Mouse (Mus musculus): ENCODE data around the gene Gabra2.

Gene Gabra2

DNA sequence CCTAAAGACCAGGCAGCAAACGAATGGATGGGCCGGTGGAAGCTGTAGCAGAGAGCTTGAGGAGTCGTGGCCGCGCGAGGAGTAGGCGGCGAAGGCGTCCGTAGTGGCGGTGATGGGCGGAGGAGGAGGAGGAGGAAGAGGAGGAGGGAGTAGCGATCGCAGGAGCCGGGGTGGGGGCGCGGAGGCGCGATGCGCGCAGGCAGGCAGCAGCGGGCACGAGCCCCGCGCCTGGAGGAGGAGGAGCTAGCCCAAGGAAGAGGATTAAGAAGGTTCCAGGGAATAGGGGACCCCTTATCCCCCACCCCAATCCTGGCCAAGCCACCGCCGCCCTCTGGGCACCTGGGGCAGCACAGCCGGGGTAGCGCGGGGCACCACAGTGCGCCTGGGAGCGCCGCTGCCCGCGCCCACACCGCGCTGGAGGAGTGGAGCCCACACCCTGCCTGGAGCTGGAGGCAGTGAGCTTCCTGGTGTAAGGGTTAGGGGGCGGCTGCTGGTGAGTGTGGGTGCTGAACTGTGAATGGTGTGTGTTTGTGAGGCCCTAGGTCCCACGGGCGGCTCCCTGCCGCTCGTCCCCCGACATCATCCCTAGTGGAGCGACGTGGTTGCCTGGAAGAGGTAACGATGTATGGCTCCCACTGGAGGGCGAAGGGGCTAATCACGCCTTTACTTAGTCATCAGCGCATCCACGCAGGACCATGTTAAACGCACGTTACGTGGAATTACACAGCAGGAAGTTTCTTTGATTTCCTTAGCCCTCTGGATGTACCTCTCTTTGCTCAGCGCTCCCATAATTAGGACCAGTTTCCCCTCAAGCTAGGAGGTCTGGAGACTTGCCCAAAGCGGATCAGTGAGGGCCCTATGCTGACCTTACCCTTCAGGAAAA is at the start of gene Gabra2:
Gabra2 (minus strand) TSS at position 125 of the 883 bp plus-strand sequence.
- no peak for DNase-seq (ENCODE audit: low spot score)

DNA sequence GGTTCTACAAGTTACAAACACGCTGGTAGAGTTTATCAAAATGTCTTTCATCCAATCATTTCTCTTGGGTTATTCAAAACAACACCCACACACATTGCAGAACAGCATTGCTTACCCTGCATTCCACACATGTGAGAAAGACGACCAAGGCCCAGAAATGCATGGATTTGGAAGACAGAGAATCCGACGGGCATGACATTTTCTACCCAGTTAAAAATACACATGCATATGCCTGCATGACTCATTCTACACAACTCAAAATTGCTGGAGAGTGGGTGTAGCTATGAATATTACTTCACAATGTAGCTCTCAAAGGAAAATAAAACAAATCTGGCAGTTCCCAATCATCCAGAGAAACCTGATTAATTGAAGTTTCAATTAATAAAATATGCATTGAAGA is 41.0 kb upstream of the Gabra2 start:
- no peak for DNase-seq (ENCODE audit: low spot score)

DNA sequence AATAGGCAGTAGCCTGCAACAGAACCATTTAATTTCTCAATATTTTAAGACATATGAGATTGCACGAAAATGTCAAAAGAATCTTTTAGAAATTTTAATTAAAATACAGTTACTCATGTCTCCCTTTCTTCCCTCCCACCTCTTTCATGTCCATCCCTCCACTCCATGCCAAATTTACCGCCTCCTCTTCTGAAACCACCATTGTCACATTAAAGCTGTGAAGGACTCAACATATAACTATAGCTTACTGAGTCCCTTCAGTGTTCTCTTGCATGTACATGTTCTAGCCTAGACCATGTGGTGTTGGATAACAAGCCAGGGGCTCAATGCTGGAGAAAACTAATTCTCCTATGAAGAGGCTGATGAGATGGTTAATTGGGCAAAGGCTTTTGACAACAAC is 40.2 kb upstream of the Gabra2 start:
- DNase-seq (ENCODE audit: low spot score): no peak

DNA sequence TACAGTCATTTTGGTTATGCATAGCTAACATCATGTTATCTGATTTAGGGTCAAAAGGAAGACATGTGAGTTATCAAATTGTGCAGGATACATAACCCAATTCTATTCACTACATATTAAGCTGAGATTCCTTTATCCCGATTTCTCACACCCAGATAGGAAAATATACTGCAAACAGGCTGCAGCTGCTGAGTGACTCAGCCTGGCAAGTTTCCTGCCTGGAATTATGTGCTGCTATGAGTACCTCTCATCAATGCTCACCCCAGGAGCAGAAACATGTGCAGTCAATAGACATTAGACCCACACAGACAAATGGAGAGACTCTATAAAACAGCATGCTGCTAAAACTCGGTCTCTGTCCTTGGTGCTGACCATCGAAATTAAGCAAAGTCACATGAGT is 32.1 kb upstream of the Gabra2 start:
- DNase-seq (ENCODE audit: low spot score): no peak

DNA sequence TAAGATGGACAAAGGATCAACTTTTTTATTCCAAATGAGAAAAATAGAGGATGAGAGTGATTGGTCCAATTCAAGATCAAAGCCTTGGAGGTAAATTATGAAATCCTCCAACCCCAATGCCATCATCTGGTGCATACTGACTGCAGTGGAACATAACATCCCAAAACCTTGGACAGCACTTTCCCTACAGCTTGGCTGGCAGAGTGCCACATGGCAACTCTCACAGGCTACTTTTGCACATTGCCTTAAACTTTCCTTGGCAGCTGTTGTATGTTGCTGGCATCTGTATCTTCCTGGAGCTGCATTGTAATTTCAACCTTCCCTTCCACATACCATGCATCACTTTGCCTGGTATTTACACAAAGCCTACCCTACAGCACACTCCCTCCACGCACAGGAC is 19.6 kb upstream of the Gabra2 start:
- no peak for DNase-seq (ENCODE audit: low spot score)

DNA sequence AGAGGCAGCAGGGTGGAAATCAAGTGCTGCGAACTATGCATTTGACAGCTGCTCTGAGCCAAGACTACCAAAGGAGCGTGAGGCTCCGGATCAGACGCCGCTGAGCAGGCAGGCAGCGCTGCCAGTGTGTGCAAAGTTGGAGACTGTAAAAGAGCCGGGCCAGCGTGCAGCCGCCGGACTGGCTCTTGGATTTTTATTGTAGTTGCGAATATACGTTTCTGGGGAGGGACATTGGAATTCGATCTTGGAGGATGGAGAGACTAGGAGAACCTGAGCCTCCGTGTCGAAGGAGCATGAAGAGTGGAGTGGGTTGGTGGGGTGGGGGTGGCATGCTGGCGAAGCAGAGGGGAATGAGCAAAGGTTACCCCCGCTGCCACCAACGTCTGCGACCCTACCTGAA is 469 bp downstream of the Gabra2 start:
- no peak for DNase-seq (ENCODE audit: low spot score)

DNA sequence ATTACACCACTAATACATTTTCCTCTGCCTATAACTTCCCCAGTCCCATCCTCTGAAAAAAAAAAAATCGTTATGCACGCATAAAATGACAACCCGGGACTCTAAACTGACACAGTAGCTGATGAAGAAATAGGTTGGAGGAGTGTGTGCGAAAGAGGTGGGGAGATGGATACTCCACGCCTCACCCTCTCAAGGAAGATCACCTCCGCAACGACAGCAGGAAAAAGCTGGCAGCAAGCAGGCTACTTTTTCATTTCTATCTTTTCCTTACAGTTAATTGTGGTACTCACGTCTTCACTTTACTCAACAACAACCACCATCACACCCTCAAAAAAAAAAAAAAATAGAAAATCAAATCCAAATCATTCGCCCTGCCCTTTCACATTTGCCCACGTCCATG is 873 bp downstream of the Gabra2 start:
- no peak for DNase-seq (ENCODE audit: low spot score)

DNA sequence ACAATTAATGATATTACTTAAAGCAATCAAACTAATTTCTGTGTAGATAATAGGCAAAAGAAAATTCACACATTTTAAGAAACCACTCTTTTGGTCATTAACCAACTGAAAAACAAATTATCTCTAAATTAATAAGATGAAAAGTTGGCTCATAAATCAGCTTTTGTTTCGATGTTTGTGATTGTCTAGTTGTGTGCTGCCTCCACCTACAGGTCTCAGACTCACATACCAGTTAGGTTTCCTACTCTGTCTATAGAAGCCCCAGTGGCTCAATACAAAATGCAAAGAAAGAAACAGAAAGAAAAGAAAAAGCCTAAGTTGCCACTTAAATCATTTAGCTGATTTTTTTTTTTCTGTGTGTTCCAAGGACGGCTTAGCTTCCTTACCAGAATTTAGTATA is 1.8 kb downstream of the Gabra2 start:
- no peak for DNase-seq (ENCODE audit: low spot score)

DNA sequence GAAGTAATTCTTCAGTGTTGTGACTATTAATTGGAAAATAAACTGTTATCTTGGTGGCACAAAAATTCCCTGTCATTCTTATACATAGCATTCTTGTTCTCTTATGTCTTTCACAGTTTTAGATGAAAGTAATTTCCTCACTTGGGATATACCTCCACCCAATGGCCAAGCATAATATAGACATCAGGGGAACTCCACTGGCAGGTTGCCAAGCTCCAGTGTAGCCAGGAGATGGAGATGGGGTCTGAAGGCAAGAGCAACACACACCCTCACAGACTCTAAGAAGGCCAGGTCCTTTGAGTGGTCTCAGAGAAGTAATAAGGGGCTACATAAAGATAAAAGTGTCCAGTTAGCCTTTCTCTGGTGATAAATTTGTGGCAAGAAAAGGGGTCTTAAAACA is 3.2 kb downstream of the Gabra2 start:
- DNase-seq (ENCODE audit: low spot score): no peak

DNA sequence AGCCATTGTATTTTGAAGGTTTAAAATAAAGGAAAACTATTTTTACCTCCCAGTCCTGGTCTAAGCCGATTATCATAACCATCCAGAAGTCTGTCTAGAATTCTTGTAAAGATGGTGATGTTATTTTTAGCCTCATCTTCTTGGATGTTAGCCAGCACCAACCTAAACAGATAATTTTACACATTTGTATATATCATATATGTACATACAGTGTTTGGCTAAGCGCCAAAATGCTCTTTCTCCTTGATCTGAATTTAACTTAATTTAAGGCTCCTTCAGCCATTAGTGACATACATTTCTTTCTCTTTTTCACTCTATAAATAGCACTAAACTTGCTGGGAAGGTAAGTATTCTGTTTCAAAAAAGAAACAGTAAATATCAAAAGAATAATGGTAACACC is 3.7 kb downstream of the Gabra2 start:
- DNase-seq (ENCODE audit: low spot score): no peak

DNA sequence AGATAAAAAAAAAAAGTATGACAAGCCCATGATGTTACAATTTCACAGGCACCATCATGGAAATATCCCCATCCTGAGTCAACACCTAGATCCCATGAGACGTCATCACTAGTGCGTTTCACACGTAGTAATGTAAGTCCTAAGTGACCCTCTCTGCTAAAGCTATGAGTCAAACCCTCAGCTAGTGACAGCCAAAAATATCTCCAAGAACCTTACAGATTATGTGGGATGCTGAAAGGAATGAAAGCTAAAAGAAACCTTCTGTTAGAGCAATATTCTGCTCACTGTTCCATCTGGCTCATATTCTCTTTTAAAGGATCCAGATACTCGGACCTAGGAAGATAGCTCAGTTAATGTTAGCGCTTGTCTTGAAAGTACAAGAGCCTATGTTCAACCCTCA is 16.8 kb downstream of the Gabra2 start:
- DNase-seq (ENCODE audit: low spot score): no peak

DNA sequence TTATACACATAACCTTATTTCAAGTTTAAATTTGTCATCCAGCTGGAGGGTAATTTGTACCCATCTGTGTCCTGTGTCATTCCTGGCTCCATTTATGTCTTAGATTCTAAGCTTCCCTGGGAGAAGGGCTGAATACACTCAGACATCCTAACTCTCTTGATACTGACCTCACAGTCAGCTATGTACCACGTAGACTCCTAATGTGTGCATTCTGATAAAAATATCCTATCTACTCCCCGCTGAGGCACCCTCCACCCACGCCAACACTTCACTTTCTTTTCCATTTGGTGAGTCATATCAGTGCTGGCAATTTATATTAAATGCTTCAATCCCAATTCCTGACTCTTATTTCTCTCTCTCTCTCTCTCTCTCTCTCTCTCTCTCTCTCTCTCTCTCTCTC is 34.0 kb downstream of the Gabra2 start:
- no peak for DNase-seq (ENCODE audit: low spot score)

DNA sequence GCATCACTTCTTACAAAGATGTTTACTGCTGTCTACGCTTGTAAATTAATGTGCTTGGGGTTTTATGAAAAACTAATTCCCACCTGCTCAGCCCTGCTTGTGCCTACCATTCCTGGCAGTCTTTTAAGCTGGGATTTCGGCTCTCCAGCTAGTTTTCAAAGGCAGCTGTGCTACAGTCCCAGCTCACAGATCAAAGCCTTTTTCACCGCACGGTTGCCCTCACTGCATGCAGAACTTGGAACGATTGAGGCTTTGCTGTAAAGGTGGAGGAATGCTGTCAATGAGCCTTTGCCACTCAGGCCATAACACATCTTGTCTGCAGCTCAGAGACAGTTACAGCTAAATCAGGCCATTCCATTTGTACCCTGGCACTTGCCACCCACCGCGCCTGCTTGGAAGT is 37.6 kb downstream of the Gabra2 start:
- no peak for DNase-seq (ENCODE audit: low spot score)

DNA sequence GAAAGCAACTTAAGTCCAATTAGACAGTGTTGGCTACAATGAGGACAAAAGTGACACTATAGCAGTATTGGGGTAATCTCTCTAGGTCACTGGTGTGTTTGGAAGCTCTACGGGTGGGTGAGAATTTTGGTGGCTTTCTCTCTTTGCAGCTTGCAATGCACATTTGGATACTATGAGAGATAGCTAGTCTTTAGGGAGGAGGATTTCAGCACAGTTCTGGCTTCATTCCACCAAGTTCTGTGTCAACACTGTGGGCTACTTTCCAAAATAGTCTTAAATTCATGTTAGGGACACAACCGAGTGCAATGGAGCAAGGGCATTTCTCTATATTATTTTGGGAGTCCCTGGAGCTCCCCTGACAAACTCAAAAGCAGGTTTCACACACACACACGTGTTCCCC is 58.3 kb downstream of the Gabra2 start:
- DNase-seq (ENCODE audit: low spot score): no peak

DNA sequence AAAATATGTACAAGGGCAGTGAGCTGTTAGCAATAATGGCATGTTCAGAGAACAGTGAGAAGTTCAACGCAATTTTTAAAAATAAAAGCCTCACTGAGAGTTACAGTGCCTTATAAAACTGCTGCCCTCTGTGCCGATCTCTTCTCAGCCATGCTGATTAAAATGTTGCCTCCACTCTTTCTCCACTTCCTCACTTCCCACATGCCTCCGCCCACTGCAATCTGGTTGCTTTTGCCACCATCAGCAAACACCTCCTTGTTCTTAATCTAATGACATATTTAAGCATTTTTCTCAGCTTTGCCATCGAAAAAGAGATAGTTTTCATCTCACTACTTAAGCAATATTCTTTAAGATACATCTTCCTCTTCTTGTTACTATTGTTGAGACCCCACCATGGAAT is 69.7 kb downstream of the Gabra2 start:
- no peak for DNase-seq (ENCODE audit: low spot score)

DNA sequence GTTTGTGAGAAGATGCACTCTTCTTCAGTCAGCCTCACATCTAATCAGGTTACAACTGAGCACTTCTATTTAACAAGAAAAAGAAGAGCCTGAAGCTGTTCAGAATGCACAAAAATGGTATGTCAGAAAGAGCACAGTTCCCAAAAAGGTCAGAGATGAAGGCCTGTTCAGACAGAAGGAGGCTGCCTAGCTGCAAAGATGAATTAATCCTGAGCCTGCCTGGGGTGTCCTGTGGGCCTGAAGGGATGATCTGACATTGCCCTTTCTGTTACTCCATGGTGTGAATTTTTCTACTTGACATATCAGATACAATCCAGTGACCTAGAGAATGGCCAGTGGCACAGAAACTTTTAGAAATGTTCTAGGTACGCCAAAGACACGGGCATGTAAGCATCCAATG is 83.9 kb downstream of the Gabra2 start:
- DNase-seq (ENCODE audit: low spot score): no peak

DNA sequence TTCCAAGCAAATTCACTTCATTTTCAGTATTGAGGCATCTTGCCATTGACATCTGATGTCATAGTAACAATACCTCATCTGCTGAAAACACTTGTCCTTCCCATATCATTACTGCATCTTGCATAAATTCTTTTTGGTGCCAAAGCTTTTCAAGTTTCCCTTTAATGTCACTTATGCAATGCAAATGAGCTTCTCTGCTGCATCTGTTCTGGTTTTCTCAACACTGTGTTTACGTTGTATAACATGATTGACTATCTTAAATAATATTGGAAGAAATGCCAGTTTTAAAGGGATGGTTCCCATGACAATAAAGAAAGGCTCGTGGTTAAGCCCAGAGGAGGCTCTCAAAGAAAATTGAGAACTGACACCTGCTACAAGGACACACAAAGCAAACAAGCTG is 84.4 kb downstream of the Gabra2 start:
- no peak for DNase-seq (ENCODE audit: low spot score)

DNA sequence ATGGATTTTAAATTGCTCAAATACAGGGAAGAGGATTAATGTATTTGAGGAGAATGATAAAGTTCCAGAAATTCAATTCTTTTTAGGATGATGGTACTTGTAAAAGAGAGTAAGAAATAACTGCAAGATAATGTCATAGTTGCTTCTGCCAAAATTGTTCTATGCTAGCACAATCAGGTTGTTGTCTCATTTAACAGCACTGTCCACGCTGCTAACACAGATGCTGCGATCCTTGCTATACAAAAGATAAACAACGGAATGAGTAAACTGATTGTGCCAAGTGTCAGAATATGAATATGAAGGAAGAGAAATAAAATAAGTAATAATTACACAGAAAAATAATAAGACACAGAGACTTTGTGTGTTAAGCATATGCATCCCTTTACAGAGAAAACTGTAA is 84.9 kb downstream of the Gabra2 start:
- no peak for DNase-seq (ENCODE audit: low spot score)

DNA sequence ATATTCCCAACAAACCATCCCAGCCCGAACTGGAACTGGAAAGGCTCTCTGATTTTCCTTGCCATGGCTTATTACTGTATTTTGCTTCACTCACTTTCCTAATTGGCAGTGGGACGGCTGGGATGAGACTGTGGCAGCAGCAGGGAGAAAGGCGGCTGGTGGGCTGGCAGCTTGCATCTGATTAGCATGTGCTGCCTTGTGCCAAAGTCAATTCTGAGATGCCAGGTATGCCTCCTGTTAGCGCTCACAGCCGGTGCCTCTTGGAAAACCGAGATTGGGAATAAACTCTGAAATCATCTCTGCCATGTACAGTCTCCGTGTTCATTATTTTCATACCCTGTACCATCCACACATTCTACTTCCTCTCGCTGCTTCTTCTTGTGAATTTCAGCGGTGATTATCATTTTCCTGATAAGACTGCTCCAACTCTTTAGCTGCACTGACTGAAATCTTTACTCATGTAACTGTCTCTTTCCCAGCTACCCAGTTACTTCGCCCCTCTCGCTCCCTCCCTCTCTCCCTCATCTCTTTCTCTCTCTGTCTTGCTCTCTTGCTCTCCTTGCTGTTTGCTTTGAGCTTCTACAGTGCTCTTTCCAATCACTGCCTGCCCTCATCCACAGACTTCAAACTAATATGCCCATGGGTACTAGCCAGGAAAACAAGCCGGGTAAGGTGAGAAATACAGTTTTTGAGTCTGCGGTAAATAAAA is 99.9 kb downstream of the Gabra2 start:
- no peak for DNase-seq (ENCODE audit: low spot score)

DNA sequence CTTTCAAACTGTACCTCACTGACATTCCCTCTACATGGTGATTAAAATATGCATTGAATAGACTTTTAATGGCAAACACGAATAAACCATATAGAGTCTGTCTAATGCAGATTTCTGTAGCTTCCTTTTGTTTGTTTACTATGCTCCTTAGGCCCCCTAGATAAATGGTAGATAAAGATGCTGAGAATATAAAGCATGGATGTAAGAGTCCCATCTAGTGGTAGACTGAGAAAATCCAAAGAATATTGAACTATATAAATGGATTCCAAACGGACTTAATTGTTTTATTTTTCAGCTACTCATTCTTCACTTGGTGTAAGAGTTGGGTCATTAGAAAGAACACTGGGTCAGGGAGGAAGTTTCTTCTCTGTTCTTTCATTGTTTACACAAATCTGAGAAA is 102.4 kb downstream of the Gabra2 start:
- DNase-seq (ENCODE audit: low spot score): no peak

DNA sequence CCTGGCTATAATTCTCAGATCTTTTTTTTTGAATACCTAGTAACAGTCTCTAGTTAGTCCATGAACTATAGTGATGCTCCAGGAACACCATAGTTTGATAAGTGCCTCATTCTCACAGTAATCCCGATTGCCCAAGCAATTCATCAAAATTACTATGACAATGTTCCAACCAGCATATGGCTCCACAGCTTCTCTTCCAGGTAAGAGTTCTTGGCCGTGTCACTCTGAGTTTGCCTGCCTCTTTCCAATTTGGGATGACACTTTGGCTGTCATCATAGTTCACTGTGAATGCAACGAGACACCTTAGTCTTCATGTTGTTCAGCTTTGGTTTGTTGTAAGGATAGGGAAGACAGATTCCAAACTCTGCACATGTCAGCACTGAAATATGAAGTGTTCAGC is 104.8 kb downstream of the Gabra2 start:
- DNase-seq (ENCODE audit: low spot score): no peak
